Mouse (Mus musculus): ENCODE data around the gene Gm36028.

DNA sequence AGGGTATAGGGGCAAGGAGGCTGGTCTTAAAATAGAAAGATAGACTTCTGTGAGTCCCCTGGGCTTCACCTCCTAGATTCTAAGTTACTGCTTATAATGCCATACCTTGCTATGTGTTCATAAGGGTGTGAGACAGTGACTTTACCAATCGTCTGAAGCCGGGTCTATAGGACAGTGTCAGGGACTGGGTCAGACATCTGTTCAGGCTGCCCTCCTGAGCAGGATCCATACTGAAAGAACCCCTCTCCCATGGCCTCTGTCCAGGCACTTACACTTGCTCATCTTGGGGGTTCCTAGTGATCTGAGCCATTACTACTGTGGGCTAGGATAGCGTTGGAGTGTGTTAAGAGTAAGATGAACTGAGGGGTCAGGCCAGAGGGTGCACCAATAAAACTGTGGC, 34.7 kb downstream of the Gm36028 start:
- no peak for TF ChIP-seq CTCF (IDR thresholded peaks at IDR 0.05; ENCODE audit: low read depth, low read length)
- no peak for TF ChIP-seq POLR2A (IDR thresholded peaks at IDR 0.05; ENCODE audit: borderline replicate concordance, low read depth, low read length)
